Mouse (Mus musculus): ENCODE measurements around the gene Tlr6.

Gene Tlr6

DNA sequence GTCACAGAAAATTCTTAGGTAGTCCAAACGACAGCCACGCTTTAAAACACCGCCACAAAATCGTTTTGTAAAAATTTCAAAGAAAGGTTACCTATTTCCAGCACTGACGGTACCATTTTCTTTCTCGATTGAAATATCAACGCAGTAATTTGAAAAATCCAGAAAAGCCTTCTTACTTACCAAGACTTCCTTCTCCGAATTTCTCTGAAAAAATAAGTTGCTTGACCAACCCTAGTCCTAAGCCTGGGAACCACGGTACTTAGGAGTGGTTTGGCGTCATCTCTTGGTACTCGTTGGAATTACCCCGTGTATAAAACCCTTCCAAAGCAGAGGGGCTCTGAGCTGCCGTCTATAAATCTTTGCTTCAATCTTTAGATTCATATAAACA, at the start of gene Tlr6:
TSS of gene Tlr6 (minus strand) at position 255 of the 388 bp plus-strand sequence.
- DNase-seq (ENCODE audit: low read depth, low spot score): no peak

DNA sequence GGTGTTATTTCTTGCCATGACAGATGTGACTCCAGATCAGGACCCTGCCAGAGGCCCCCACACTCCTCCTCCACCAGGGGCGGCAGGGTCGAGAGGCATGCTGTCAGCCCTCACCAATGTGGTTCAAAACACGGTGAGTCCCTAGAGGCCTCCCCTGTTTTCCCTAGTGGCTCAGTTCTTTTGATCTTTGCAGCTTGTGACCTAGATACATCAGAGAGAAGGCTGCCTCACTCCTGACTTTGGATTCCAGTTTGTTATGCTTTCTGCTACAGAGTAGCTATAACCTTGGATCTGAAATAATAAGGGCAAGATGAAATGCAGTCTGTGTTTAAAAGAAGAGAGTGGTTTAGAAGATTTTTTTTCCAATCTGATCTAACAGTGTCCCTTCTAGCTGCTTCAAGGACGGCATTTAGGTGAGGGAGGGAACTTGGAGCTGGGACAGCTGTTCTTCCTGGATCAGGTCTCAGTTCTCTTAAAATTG, 46.2 kb upstream of the Tlr6 start:
- DNase-seq (ENCODE audit: low read depth, low spot score): no peak

DNA sequence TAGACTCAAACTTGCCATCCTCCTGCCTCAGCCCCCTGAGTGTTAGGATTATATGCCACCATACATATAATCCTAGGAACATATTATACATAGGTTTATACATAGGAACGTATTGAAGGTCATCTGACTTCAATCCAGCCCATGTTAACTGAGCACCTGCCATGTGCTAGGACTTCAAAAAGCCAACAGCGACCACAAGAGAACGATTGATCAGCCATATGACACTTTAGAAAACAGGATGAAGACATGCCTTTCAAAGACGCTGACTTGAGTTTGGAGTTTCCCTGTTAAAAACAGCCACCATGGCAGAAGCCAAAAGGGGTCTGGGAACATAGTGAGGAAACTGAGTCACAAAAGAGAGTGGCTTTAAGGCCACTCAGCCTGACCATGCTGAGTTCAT, 45.4 kb upstream of the Tlr6 start:
- no peak for DNase-seq (ENCODE audit: low read depth, low spot score)

DNA sequence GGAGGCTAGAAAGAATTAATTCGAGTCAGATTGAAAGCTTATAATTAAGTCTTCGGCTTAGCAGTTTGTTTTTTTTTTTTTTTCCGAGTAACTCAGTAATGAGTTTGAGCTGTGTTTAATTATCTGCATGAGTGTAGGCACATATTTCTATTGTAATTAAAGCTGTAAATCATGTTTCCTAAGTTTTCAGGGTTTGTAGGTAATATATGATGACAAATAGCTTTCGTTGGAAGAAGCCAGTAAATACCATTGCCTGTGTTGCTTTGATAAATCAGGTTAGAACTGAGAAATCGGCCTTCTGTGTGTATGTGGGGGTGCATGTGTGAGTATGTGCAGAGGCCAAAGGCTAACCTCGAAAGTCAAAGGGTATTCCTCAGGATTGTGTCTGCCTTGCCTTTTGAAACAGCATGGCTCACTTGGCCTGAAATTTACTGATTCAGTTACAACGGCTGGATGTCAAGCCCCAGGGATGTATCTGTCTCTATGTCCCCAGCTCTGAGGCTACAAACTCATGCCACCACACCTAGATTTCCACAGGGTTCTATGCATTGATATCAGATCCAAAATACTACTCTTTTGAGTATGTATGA, 44.1 kb upstream of the Tlr6 start:
- DNase-seq (ENCODE audit: low read depth, low spot score): no peak

GRCm38 (mm10) chr5:65002940-65003824, 43.3 kb upstream of the Tlr6 start:
- no peak for DNase-seq (ENCODE audit: low read depth, low spot score)

DNA sequence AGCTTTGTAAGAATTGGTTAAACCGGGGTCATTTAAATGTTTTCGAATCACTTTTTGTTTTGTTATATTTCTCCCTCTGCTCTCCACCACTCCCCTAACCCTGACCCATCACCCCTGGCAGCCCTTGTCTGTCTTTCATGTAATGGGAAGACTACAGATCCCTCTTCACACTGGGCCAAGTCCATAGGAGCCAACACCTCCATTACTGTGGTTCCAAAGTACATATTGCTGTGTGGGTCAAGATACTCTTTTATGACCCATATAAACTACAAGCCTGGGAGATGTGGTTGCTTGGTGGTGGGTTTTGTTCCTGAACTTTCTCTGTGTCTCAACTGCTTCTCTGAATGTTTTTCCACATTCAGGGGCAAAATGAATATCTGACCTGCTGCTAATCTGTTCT, 35.5 kb upstream of the Tlr6 start:
- DNase-seq (ENCODE audit: low read depth, low spot score): no peak

DNA sequence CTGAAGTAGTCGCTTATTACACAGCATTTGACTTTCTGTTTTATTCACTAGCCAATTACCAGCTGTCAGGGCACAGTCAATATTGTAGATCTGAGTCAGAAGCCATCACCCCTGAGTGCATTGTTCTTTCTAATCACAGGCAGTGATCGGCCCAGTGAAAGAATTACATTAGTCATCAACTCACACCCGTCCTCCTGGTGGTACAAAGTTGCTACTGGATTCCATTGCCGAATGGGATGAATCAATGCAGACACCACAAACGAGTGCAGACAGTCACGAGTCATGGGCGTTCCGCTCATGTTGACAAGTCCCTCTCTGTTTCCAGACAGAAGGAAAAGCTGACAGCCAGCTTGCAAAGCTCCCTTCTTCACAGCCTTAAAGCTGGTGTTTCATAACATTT, 32.6 kb upstream of the Tlr6 start:
- DNase-seq (ENCODE audit: low read depth, low spot score): no peak

DNA sequence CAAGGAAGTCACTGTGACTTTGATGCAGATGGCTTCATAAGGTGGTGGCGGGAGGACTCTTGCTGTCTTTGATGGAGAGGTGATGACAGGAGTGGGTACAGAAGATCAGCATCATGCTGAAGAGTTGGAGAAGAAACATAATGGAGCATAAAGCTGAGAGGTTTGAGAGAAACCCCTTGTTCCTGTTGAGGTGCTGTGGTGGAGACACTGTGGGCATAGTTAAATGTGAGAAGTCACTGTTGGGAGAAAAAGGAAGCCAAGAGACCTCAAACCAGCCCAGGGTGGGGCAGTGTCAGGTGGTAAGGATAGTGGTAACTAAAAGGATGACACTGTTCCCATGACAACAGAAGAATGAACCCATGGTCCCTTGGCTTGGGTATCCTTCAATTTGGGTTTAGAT, 30.0 kb upstream of the Tlr6 start:
- DNase-seq (ENCODE audit: low read depth, low spot score): no peak

DNA sequence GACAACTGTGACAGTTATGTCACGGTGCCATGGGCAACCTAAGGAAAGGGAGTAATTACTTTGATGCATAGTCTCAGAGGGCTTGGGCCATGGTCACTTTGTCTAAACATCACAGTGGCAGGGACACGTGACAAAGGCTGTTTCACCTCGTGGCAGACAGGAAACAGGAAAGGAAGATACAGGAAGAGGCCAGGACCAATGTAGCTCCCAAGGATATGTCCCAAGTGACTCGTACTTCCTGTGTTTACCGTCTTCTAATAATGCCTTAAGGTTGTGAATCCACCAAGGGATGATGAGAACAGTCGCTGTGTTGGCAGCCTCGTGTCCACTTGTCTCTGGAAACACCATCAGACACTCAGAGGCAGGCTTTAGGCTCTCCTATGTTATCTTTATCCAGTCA, 26.1 kb upstream of the Tlr6 start:
- DNase-seq (ENCODE audit: low read depth, low spot score): no peak

- no peak for DNase-seq (ENCODE audit: low read depth, low spot score)
Measured at GRCm38 (mm10) chr5:64977128-64977527, 17.2 kb upstream of the Tlr6 start.

DNA sequence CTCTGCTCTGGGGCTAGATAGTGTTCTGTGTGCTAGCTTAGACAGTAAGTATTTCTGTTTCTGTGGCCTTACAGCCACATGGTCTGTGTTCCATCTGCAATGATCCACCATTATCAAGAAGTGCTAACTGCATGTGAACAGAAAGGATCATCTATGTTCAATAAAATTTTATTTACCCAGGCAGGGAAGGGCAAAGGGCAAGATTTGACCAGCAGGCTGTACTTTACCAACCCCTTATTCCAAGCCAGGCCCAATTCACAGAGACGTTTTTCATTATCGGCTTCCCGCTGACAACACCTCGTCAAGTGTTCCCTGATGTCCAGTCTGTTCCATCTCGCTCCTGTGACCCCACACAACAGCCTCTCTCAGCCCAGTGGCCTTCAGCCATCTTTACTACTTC, 15.2 kb upstream of the Tlr6 start:
- no peak for DNase-seq (ENCODE audit: low read depth, low spot score)

- no peak for DNase-seq (ENCODE audit: low read depth, low spot score)
Measured at GRCm38 (mm10) chr5:64969861-64970771, 10.2 kb upstream of the Tlr6 start, which contains the start of gene Fam114a1. TSS of gene Fam114a1 (plus strand) at chr5:64970071.

DNA sequence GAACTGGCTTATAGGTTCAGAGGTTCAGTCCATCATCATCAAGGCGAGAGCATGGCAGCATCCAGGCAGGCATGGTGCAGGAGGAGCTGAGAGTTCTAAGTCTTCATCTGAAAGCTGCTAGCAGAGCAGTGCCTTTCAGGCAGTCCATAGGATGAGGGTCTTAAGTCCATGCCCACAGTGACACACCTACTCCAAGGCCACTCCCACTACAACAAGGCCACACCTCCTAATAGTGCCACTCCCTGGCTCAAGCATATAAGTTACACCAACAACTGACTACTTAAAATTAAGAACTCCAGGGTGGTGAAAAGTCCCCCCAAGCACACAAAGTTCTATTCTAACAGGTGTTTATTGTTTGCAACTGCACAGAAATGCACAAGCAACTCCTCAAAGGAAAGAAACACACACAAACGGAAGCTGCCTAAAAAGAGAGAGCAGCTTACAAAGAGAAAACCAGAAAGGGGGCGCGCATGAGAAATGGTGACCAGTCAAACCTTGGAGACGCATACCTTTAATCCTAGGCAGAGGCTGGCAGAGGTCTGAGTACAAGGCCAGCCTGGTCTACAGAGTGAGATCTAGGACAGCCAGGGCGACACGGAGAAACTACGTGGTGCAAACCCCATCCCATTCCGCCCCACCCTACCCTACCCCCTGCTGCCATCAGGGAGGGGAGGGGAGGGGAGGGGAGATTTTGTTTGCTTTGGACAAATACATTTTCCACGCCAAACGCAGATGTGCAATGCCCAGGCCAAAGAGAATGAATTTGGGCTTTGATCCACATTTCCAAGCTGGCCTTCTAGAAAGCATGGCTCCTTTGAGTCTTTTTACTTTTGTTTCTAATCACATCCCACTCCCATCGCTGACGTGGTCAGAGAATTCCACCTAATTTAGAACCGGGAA, 9.3 kb upstream of the Tlr6 start:
- no peak for DNase-seq (ENCODE audit: low read depth, low spot score)

GRCm38 (mm10) chr5:64963735-64964134, 3.8 kb upstream of the Tlr6 start:
- no peak for DNase-seq (ENCODE audit: low read depth, low spot score)

DNA sequence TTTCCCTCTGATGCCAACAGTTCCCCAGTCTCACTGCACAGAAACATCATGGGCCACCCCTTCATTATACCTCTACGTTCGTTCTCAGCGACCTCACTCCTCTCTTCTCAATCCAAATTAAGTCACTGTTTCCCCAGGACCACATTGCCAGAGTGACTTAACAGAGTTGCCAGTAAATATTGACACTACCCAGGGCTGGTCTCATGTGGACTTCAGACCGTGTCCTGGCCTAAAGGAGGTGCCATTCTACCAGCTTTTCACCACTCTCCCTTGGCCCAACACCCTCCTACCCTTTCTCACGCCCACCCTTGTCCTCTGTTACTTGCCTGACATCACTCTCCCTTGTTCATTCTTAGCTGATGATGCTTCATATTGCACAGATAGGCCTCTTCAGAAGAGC, 3.4 kb upstream of the Tlr6 start:
- no peak for DNase-seq (ENCODE audit: low read depth, low spot score)

DNA sequence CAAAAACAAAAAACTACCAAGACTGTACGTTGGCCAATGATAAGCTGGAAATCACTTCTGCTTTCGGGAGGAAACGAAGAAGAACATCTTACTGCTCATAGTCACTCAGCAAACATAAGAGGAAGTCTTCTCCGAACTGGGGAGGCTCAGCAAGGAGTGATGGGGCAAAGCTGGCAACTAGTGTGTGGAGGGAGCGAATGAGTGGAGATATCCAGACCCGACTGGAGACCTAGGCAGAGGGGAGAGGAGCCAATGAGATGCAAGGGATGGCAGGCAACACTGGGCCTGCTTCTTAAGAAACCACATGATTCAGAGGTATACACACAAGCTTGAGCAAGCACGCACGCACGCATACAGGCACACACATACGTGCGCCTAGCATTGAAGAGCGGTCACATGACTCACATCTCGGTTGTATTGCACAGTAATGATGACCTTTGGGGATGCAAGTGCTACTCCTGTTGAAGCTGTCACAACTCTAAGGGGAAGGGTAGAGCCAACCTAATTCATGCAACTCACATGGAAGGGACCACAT, 1.0 kb upstream of the Tlr6 start:
- DNase-seq (ENCODE audit: low read depth, low spot score): no peak

GRCm38 (mm10) chr5:64958991-64959842, 680 bp downstream of the Tlr6 start:
- no peak for DNase-seq (ENCODE audit: low read depth, low spot score)

DNA sequence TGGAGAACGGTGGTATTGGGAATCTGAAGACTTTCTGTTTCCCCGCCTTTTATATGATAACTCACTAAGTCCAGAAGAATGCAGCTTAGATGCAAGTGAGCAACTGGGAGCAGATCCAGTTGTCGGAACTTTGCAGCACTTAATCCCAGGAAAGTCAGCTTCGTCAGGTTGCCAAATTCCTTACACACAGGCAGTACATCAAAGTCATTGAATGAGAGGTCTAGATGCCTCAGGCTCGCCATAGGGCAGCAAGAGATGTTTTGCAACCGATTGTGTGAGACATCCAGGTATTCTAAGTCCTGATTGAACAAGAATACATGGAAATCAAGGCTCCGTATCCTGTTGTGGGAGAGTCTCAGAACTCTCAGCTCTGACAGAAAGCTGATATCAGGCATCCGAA, 5.0 kb downstream of the Tlr6 start:
- DNase-seq (ENCODE audit: low read depth, low spot score): no peak

GRCm38 (mm10) chr5:64951486-64951885, 8.4 kb downstream of the Tlr6 start:
- no peak for DNase-seq (ENCODE audit: low read depth, low spot score)

DNA sequence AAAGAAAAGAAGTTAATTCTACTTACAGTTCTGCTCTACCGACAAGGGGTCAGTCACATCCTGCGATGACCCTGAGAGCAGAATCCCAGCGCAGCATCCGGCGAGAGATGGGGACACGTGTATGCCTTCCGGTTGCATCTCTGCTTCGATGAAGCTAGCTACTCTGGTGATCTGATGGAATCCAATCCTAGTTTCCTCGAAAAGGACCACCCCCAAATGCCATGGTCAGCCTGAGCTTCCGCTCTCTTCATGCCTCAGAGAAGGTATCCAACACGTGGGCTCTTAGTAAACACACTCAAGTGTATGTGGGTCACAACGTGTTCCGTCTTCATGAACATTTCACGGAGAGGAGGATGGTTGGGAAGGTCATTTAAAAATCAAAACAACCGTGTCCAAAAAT, 27.1 kb downstream of the Tlr6 start:
- no peak for DNase-seq (ENCODE audit: low read depth, low spot score)

All from WW6 (cell line).